Mouse (Mus musculus) T-helper 1 cell (primary cell): Measurements from ENCODE around the gene Tmem167b.

Source experiments
- in situ Hi-C: fragments of 300-600 bp; cut with MboI, MseI; formaldehyde crosslinking; loops from one replicate; pipeline ENCODE4 v1.15.1; 2025; ENCODE audit warnings: high pct_unique_total_duplicates

Gene Tmem167b

DNA sequence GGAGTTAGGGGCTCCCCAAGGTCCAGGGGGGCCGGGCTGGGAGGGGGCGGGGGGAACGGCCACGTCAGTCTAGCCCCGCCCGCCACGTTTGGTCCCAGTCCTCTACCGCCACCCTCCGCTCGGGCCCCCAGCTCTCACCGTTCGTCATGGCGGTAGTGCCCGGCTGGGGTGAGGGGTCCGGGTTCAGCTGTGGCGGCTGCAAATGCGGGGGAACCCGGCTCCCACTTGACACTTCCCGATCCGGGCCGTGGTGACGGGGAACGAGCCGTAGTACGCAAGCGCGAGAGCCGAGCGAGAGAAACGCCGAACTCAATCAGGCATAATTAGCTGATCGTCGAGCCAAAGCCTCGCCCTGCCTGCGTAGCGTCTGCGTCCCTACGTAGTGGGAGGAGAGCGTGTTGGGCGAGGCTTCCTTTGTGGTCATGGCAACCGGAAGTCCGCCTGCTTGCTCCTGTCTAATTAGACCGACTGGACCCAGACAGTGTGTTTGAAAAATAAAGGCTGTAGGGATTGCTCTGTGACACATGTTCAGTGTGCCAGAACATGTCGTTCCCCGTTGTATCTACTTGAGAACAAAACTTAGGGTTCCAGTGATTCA lies at the start of gene Tmem167b:
Tmem167b (minus strand) TSS at position 334 of the 598 bp plus-strand sequence.
- in situ Hi-C loops, result loop anchor here (10.0 kb wide), 1 partner anchor 157 kb away; no protein-coding TSS in a partner anchor

- in situ Hi-C loops, result no loop called here
Observed at GRCm38 (mm10) chr3:108608906-108609305, 46.6 kb upstream of the Tmem167b start.

- in situ Hi-C loops, result no loop called here
Observed at GRCm38 (mm10) chr3:108591530-108592522, 29.6 kb upstream of the Tmem167b start.

DNA sequence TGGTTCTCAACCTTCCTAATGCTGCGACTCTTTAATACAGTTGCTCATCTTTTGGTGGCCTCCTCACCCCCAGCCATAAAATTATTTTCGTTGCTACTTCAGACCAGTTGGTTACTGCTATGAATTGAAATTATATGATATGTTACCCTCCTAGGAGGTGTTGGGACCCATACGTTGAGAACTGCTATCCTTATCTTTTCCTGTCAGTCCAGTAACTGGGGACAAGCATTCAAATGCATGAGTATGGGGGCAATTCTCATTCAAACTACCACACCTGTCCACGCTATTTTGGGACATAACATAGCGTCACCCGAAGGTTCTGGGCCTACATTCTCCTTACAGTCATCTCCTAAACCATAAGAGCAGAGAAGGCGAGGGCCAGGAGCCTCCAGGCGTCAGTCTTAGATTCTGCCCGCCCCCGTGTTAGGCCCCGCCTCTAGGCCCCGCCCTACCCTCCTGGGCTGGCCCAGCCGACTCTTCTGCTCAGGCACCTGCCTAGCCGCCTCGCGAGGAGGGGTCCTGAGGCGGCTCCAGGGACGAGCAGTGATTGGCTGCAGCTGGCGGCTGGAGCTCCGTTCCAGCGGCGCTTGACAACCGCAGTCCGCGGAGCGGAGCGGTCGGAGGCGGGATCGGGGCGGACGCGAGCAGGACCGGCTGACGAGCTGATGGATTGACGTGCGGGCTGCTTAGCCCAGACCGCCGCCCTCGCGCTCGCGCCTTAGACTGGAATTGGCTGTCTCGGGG lies 28.7 kb upstream of the Tmem167b start, which contains the start of gene Wdr47:
Wdr47 (plus strand) TSS at position 494 of the 744 bp plus-strand sequence.
- in situ Hi-C loops, result no loop called here

DNA sequence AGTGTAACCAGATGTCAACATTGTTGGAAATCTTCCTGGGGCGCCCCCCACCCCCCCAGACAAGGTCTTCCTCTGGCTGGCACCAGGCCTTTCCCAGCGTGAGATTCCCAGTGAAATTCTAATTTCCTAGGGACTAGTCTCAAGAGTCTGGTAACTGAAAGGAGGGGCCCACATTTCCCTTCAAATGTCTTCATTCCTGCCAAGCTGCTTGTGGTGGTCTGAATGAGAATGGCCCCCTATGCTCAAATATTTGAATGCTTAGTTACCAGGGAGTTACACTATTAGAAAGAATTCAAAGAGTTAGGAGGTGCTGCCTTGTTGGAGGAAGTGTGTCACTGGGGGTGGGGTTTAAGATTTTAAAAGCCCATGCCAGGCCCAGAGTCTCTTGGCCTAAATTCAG lies 26.2 kb upstream of the Tmem167b start:
- in situ Hi-C loops, result no loop called here

- in situ Hi-C loops, result no loop called here
Observed at GRCm38 (mm10) chr3:108584580-108584979, 22.3 kb upstream of the Tmem167b start.

GRCm38 (mm10) chr3:108574018-108574417 lies 11.8 kb upstream of the Tmem167b start:
- in situ Hi-C loops, result no loop called here

GRCm38 (mm10) chr3:108572309-108573010 lies 10.2 kb upstream of the Tmem167b start:
- in situ Hi-C loops, result no loop called here

- in situ Hi-C loops, result no loop called here
Observed at GRCm38 (mm10) chr3:108571443-108572294, 9.4 kb upstream of the Tmem167b start, which contains the start of gene Taf13. Taf13 (plus strand) TSS chr3:108571698.

DNA sequence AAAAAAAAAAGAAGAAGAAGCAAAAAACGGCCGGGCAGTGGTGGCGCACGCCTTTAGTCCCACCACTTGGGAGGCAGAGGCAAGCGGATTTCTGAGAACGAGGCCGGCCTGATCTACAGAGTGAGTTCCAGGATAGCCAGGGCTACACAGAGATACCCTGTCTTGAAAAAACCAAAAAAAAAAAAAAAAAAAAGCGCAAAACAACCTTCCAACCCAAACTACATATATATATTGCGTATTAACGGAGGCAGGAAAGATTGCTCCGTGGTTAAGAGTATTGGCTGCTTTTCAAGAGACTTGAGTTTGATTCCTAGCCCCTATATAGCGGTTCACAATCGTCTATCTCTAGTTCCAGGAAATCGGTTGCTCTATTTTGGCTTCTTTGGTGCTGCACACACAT lies 8.5 kb upstream of the Tmem167b start:
- in situ Hi-C loops, result no loop called here

DNA sequence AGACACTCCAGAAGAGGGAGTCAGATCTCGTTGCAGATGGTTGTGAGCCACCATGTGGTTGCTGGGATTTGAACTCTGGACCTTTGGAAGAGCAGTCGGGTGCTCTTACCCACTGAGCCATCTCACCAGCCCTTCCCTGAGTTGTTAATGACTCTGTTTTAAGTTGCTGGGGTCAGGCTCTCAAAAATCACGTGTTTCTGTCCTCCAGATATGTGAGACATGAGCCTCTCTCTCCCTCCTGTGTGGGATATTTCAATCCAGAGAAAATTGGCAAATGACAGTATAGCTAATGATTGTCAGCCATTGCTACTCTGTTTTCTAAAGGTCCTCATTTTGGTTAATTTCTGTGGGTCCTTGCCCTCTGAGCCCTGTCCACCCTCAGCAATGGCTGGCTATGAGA lies 7.4 kb upstream of the Tmem167b start:
- in situ Hi-C loops, result loop anchor here (10.0 kb wide), 1 partner anchor 165 kb away; no protein-coding TSS in a partner anchor

DNA sequence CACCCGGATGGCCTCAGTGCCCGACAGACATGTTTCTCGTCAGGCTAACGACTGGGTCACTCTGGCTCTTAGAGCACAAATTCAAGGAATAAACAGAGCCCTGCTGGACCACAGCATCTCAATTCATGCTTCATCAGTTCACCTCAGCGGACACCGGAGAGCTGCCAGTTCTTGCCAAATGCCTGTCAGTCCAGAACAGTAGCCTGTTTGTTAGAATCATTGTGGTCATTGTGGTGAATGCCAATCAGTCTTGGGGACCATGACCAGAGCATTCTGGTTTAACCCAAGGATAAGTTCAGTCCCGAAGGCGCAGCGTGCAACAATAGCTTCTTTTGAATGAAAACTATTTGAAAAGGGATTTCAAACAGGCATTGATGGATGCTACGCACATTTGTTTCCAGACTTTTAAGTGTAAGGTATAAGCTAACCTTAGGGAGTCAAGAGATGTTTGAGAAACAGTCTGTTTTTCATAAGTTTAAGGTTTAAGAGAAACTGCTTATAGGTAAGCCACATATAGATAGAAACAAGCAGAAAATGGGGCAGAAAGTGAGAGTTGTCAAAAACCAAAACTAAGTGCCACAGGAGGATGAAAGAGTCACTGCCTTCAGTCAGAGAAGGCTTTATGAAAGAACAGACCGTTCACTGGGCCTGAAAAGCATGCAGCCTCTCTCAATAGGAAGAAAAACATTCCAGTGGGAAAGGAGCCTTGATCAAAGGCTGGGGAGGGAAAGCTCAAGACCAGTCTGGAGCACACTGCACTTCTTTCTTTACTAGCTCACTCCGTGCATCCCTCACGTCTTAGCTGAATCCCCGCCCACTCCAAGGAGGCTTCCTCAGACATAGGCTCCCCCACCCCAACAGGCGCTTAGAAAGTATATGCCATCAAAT lies 6.0 kb upstream of the Tmem167b start:
- in situ Hi-C loops, result loop anchor here (10.0 kb wide), 1 partner anchor 163 kb away; no protein-coding TSS in a partner anchor

- in situ Hi-C loops, result loop anchor here (10.0 kb wide), 1 partner anchor 159 kb away; no protein-coding TSS in a partner anchor
Observed at GRCm38 (mm10) chr3:108563309-108563708, 1.0 kb upstream of the Tmem167b start.

DNA sequence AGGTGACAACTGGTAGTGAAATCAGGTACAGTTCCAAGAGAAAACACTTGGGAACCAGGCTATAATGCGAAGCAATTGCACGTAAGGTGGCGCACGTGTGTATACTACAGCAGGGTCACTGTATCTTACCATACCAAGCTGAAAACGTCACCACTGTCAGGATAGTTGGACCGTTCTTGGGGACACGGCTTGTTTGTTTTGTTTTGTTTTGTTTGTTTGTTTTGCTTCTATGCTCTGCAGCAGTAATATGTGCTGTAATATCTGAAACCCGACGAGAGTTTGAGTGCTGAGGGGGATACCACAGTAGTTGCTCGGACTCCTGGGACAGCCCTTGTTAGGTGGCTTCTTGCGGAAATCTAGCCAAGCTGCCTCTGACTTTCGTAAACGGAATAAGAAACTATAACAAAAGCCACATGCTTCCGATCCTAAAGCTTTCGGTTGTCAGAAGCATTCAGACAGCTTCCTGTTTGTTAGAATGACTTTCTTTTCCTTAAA lies 558 bp upstream of the Tmem167b start:
- in situ Hi-C loops, result loop anchor here (10.0 kb wide), 1 partner anchor 158 kb away; no protein-coding TSS in a partner anchor

DNA sequence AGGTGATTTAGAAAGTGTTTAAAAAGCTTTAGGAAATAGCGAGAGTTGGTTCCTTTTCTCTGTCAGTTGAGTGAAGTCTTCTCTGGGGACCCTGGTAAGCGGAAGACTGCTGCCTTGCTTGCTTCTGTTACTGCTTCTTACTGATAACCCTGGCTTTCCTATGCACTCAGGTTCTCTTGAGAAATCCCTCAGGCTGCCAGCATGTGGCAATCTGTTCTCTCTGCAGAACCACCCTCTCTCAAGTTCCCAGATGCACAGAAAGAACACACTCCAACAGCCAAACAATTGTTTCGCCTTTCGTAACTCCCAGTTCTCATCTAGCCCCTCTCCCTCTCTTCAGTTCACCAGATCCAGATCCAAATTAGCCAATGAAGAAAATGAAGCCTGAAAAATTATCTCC lies 4.4 kb downstream of the Tmem167b start:
- in situ Hi-C loops, result no loop called here

DNA sequence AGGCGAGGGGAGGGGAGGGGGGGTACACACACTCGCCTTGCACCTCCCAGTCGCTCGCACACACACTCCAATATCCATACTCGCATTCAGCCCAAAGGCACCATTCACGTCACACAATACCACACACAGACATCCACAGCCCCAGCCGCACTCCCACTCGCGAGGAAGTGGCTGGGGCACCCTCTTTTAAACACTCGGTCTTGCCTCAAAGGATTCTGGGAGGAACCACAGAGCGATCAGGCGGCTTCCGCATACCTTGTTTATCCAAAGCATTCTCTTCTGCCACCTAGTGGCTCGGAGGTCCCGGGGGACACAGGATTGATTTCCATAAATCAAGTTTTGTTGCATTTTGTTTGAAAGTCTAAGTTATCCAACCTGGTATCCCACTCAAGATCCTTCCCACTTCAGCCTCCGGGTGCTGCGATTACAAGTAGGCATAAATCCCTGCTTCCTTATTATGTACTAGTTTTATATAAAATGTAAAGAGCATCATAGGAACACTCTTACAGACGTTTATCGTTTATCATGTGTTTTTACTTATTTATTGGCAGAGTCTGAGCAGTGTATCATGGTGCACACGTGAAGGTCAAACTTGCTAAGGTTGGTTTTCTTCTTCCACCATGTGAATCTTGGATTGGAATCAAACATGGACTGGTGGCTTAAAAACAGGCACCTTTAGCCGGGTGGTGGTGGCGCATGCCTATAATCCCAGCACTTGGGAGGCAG lies 7.5 kb downstream of the Tmem167b start:
- in situ Hi-C loops, result no loop called here

GRCm38 (mm10) chr3:108554111-108554561 lies 8.1 kb downstream of the Tmem167b start:
- in situ Hi-C loops, result no loop called here

- in situ Hi-C loops, result no loop called here
Observed at GRCm38 (mm10) chr3:108542299-108542698, 20.0 kb downstream of the Tmem167b start.
